Mouse (Mus musculus): ENCODE results near the gene Thap12.

Gene Thap12

GRCm38 (mm10) chr7:98702283-98703240 is at the start of gene Thap12:
Gene Thap12 (plus strand): TSS chr7:98703103.
- peak; percentile 97 to 99 for DNase-seq (ENCODE audit: low spot score in 2 of 2)

GRCm38 (mm10) chr7:98655681-98656530 is 47.0 kb upstream of the Thap12 start:
- peak; percentile 54 to 82 for DNase-seq (ENCODE audit: low spot score in 2 of 2)

GRCm38 (mm10) chr7:98656531-98657221 is 46.2 kb upstream of the Thap12 start, which contains the start of gene Emsy:
Gene Emsy (minus strand): TSS chr7:98656783.
- peak; percentile 70 to 93 for DNase-seq (ENCODE audit: low spot score in 2 of 2)

- DNase-seq (ENCODE audit: low spot score in 2 of 2) = no peak
These were observed 37.7 kb upstream of the Thap12 start for GRCm38 (mm10) chr7:98665166-98665565.

GRCm38 (mm10) chr7:98665726-98666125 is 37.2 kb upstream of the Thap12 start:
- no peak for DNase-seq (ENCODE audit: low spot score in 2 of 2)

- DNase-seq (ENCODE audit: low spot score in 2 of 2) = no peak
These were observed 34.8 kb upstream of the Thap12 start for GRCm38 (mm10) chr7:98667956-98668746.

- DNase-seq (ENCODE audit: low spot score in 2 of 2) = no peak
These were observed 32.1 kb upstream of the Thap12 start for GRCm38 (mm10) chr7:98670831-98671230.

GRCm38 (mm10) chr7:98671416-98671815 is 31.5 kb upstream of the Thap12 start:
- no peak for DNase-seq (ENCODE audit: low spot score in 2 of 2)

GRCm38 (mm10) chr7:98672241-98672955 is 30.5 kb upstream of the Thap12 start:
- DNase-seq (ENCODE audit: low spot score in 2 of 2) = peak in 1 of 2 experiments; percentile 9

- no peak for DNase-seq (ENCODE audit: low spot score in 2 of 2)
These were observed 28.6 kb upstream of the Thap12 start for GRCm38 (mm10) chr7:98674344-98674743.

- DNase-seq (ENCODE audit: low spot score in 2 of 2) = no peak
These were observed 25.4 kb upstream of the Thap12 start for GRCm38 (mm10) chr7:98677511-98677910.

GRCm38 (mm10) chr7:98678441-98678840 is 24.5 kb upstream of the Thap12 start:
- no peak for DNase-seq (ENCODE audit: low spot score in 2 of 2)

GRCm38 (mm10) chr7:98680691-98681090 is 22.2 kb upstream of the Thap12 start:
- DNase-seq (ENCODE audit: low spot score in 2 of 2) = no peak

- DNase-seq (ENCODE audit: low spot score in 2 of 2) = no peak
These were observed 20.1 kb upstream of the Thap12 start for GRCm38 (mm10) chr7:98682821-98683220.

- DNase-seq (ENCODE audit: low spot score in 2 of 2) = no peak
These were observed 17.0 kb upstream of the Thap12 start for GRCm38 (mm10) chr7:98685895-98686294.

- DNase-seq (ENCODE audit: low spot score in 2 of 2) = no peak
These were observed 12.8 kb upstream of the Thap12 start for GRCm38 (mm10) chr7:98690126-98690525.

GRCm38 (mm10) chr7:98690831-98691230 is 12.1 kb upstream of the Thap12 start:
- no peak for DNase-seq (ENCODE audit: low spot score in 2 of 2)

- no peak for DNase-seq (ENCODE audit: low spot score in 2 of 2)
These were observed 9.9 kb upstream of the Thap12 start for GRCm38 (mm10) chr7:98692761-98693546.

- DNase-seq (ENCODE audit: low spot score in 2 of 2) = no peak
These were observed 8.9 kb upstream of the Thap12 start for GRCm38 (mm10) chr7:98694046-98694445.
